Mouse (Mus musculus) lung, adult 2 months (tissue): ENCODE results near the gene Cars.

Experiments
- CTCF ChIP-seq: fragments of 200-500 bp; IDR thresholded peaks from 2 replicates; pipeline ENCODE4 v1.5.1; 2011; ENCODE audit warnings: mild to moderate bottlenecking, low read length, control low read depth; ENCODE audit not compliant: insufficient read depth
- POLR2A ChIP-seq: fragments of 200-500 bp; IDR thresholded peaks from 2 replicates; pipeline ENCODE4 v1.6.1; 2011; ENCODE audit warnings: low read depth, mild to moderate bottlenecking, control low read depth, low read length, borderline replicate concordance; ENCODE audit errors: extremely low read depth

- TF ChIP-seq CTCF = no peak
- TF ChIP-seq POLR2A = no peak
These were observed 50.2 kb downstream of the Cars start for GRCm38 (mm10) chr7:143549588-143550220.
